Comparison of ENCODE assay signal across 9 mouse cellular contexts in genomic region chr9:109039681-109040080, GRCm38 (mm10). TPM values are rescaled to one million over a fixed set of nuclear protein-coding genes. Genes with fewer than 3 reads are reported as not detected.
DNase-seq lines count a peak whose midpoint lies in the region; ATAC-seq and TF ChIP-seq lines count a peak whose summit lies in the region.
"Had no signal": no experiment of that assay in that cellular context is flagged by ENCODE, and none has a peak within 500 bp of the region (broad histone marks: within the 10 kb centered on the region; RNA-seq: fewer than 3 reads in every experiment).

No protein-coding gene starts in this region.

- H3K27ac ChIP-seq in forebrain, embryonic 10.5 days = no peak overlapping the region
- no peak overlapping the region for H3K27ac ChIP-seq in forebrain, embryonic 15.5 days (replicated peaks)
- H3K27ac ChIP-seq in kidney, postnatal 0 days = 0 out of 2 replicates have a peak overlapping the region, but pooled peaks have one; percentile 92
- H3K27ac ChIP-seq in embryonic facial prominence, embryonic 10.5 days (replicated peaks) = 0 out of 2 replicates have a peak overlapping the region, but pooled peaks have one; percentile 90
- H3K27ac ChIP-seq in liver, embryonic 13.5 days = no peak overlapping the region

- no peaks in the 10 kb centered on the region for H3K36me3 ChIP-seq in forebrain, embryonic 10.5 days (replicated peaks)
- H3K36me3 ChIP-seq in forebrain, embryonic 15.5 days = no peaks in the 10 kb centered on the region
- peaks cover 3% of the 10 kb centered on the region; the same call in 1 of the 2 replicates for H3K36me3 ChIP-seq in kidney, postnatal 0 days (ENCODE audit: insufficient read depth, low read length)
- no peaks in the 10 kb centered on the region for H3K36me3 ChIP-seq in embryonic facial prominence, embryonic 10.5 days (replicated peaks)
- no peaks in the 10 kb centered on the region for H3K36me3 ChIP-seq in liver, embryonic 13.5 days

- no peak for TF ChIP-seq CTCF in kidney, postnatal 0 days (IDR thresholded peaks at IDR 0.05; ENCODE audit: low read depth)

- H3K4me3 ChIP-seq in forebrain, embryonic 10.5 days = peak overlapping the region; percentile 82; the same call in 1 of the 2 replicates
- no peak overlapping the region for H3K4me3 ChIP-seq in forebrain, embryonic 15.5 days
- H3K4me3 ChIP-seq in kidney, postnatal 0 days (replicated peaks; ENCODE audit: low read depth, low read length) = peak overlapping the region; percentile 65
- H3K4me3 ChIP-seq in embryonic facial prominence, embryonic 10.5 days = peak overlapping the region; percentile 83; the same call in 1 of the 2 replicates
- no peak overlapping the region for H3K4me3 ChIP-seq in liver, embryonic 13.5 days (replicated peaks)

- DNase-seq in forebrain, embryonic 10.5 days (ENCODE audit: extremely low spot score, low spot score) = no peak
- no peak for DNase-seq in kidney, postnatal 0 days (ENCODE audit: low spot score)
- DNase-seq in kidney, postnatal 4 days = no peak
- no peak for DNase-seq in embryonic facial prominence, embryonic 10.5 days (ENCODE audit: low spot score)
- DNase-seq in liver, embryonic 13.5 days = no peak
- no peak for DNase-seq in layer of hippocampus, adult 11-12 months (ENCODE audit: low spot score)
- no peak for DNase-seq in urinary bladder, postnatal 14 days (ENCODE audit: low spot score)
- DNase-seq: thymus, postnatal 25 days had no signal

- no peak overlapping the region for H3K4me2 ChIP-seq in forebrain, embryonic 15.5 days (replicated peaks)
- peak overlapping the region; percentile 85 for H3K4me2 ChIP-seq in kidney, postnatal 0 days (ENCODE audit: low read length)
- peak overlapping the region; percentile 74 for H3K4me2 ChIP-seq in liver, embryonic 13.5 days

- peaks cover 30% of the 10 kb centered on the region for H3K4me1 ChIP-seq in forebrain, embryonic 10.5 days
- H3K4me1 ChIP-seq in forebrain, embryonic 15.5 days = peaks cover 14% of the 10 kb centered on the region
- peaks cover 25% of the 10 kb centered on the region for H3K4me1 ChIP-seq in kidney, postnatal 0 days (replicated peaks; ENCODE audit: insufficient read depth, low read length)
- H3K4me1 ChIP-seq in embryonic facial prominence, embryonic 10.5 days = peaks cover 38% of the 10 kb centered on the region
- H3K4me1 ChIP-seq in liver, embryonic 13.5 days (replicated peaks) = peaks cover 34% of the 10 kb centered on the region

- H3K9ac ChIP-seq in forebrain, embryonic 15.5 days (replicated peaks) = no peak overlapping the region
- H3K9ac ChIP-seq in kidney, postnatal 0 days (ENCODE audit: low read depth, low read length) = peak overlapping the region; percentile 5; the same call in 1 of the 2 replicates
- no peak overlapping the region for H3K9ac ChIP-seq in liver, embryonic 13.5 days

- no peak for ATAC-seq in forebrain, embryonic 15.5 days (replicated peaks)
- no peak for ATAC-seq in kidney, postnatal 0 days (replicated peaks; ENCODE audit: low FRiP score, low read depth)
- no peak for ATAC-seq in liver, embryonic 13.5 days (ENCODE audit: low read depth)

- WGBS in forebrain, embryonic 10.5 days = 86% methylated on average over 4 of the region's 4 CpGs
- 86% methylated on average over 4 of the region's 4 CpGs for WGBS in forebrain, embryonic 15.5 days
- 76% methylated on average over 4 of the region's 4 CpGs for WGBS in kidney, postnatal 0 days
- 75% methylated on average over 4 of the region's 4 CpGs for WGBS in embryonic facial prominence, embryonic 10.5 days
- 64% methylated on average over 4 of the region's 4 CpGs for WGBS in liver, embryonic 13.5 days (ENCODE audit: insufficient replicate concordance)

- H3K27me3 ChIP-seq in forebrain, embryonic 10.5 days (ENCODE audit: poor library complexity, severe bottlenecking) = peaks cover 14% of the 10 kb centered on the region
- H3K27me3 ChIP-seq in forebrain, embryonic 15.5 days = no peaks in the 10 kb centered on the region
- H3K27me3 ChIP-seq in kidney, postnatal 0 days (ENCODE audit: insufficient read depth, low read length) = no peaks in the 10 kb centered on the region
- H3K27me3 ChIP-seq in embryonic facial prominence, embryonic 10.5 days (replicated peaks; ENCODE audit: low read depth, poor library complexity, severe bottlenecking) = peaks cover 6% of the 10 kb centered on the region; the same call in 1 of the 2 replicates
- peaks cover 19% of the 10 kb centered on the region for H3K27me3 ChIP-seq in liver, embryonic 13.5 days

- H3K9me3 ChIP-seq in forebrain, embryonic 10.5 days = no peaks in the 10 kb centered on the region
- no peaks in the 10 kb centered on the region for H3K9me3 ChIP-seq in forebrain, embryonic 15.5 days
- no peaks in the 10 kb centered on the region for H3K9me3 ChIP-seq in kidney, postnatal 0 days (replicated peaks; ENCODE audit: low read length)
- H3K9me3 ChIP-seq in embryonic facial prominence, embryonic 10.5 days = no peaks in the 10 kb centered on the region
- H3K9me3 ChIP-seq in liver, embryonic 13.5 days (replicated peaks) = no peaks in the 10 kb centered on the region

RNA-seq across cellular contexts. Expression of gene Shisa5, which starts 1.3 kb away (rescaled TPM):
- 29.7 and 31.5 TPM in 2 replicates for polyA plus RNA-seq in forebrain, embryonic 10.5 days (2016; fragmentation: Nextera tagmentation; extraction: Ambion mirVana)
- 48.0 and 49.0 TPM in 2 replicates for polyA plus RNA-seq in forebrain, embryonic 15.5 days (2015; fragmentation: Nextera tagmentation; extraction: Ambion mirVana)
- polyA plus RNA-seq in kidney, postnatal 0 days (2015; fragmentation: Nextera tagmentation; extraction: Ambion mirVana) = 122 and 123 TPM in 2 replicates
- polyA plus RNA-seq in embryonic facial prominence, embryonic 10.5 days (2016; fragmentation: Nextera tagmentation; extraction: Ambion mirVana) = 38.4 and 42.0 TPM in 2 replicates
- polyA plus RNA-seq in liver, embryonic 13.5 days (2015; fragmentation: Nextera tagmentation; extraction: Ambion mirVana) = 20.0 and 21.8 TPM in 2 replicates

RNA-seq across cellular contexts. Expression of gene Trex1, which starts 19.9 kb away (rescaled TPM):
- 7.6 and 9.1 TPM in 2 replicates for polyA plus RNA-seq in forebrain, embryonic 10.5 days (2016; fragmentation: Nextera tagmentation; extraction: Ambion mirVana)
- polyA plus RNA-seq in forebrain, embryonic 15.5 days (2015; fragmentation: Nextera tagmentation; extraction: Ambion mirVana) = 16.5 and 16.7 TPM in 2 replicates
- polyA plus RNA-seq in kidney, postnatal 0 days (2015; fragmentation: Nextera tagmentation; extraction: Ambion mirVana) = 14.3 and 15.2 TPM in 2 replicates
- polyA plus RNA-seq in embryonic facial prominence, embryonic 10.5 days (2016; fragmentation: Nextera tagmentation; extraction: Ambion mirVana) = 8.4 and 10.3 TPM in 2 replicates
- 7.4 and 8.9 TPM in 2 replicates for polyA plus RNA-seq in liver, embryonic 13.5 days (2015; fragmentation: Nextera tagmentation; extraction: Ambion mirVana)

RNA-seq across cellular contexts. Expression of gene Atrip, which starts 34.2 kb away (rescaled TPM):
- polyA plus RNA-seq in forebrain, embryonic 10.5 days (2016; fragmentation: Nextera tagmentation; extraction: Ambion mirVana) = 34.9 and 35.0 TPM in 2 replicates
- 32.0 and 36.5 TPM in 2 replicates for polyA plus RNA-seq in forebrain, embryonic 15.5 days (2015; fragmentation: Nextera tagmentation; extraction: Ambion mirVana)
- 18.8 and 20.9 TPM in 2 replicates for polyA plus RNA-seq in kidney, postnatal 0 days (2015; fragmentation: Nextera tagmentation; extraction: Ambion mirVana)
- polyA plus RNA-seq in embryonic facial prominence, embryonic 10.5 days (2016; fragmentation: Nextera tagmentation; extraction: Ambion mirVana) = 35.9 and 36.7 TPM in 2 replicates
- polyA plus RNA-seq in liver, embryonic 13.5 days (2015; fragmentation: Nextera tagmentation; extraction: Ambion mirVana) = 12.6 and 12.7 TPM in 2 replicates

RNA-seq across cellular contexts. Expression of gene Ccdc51, which starts 42.6 kb away (rescaled TPM):
- polyA plus RNA-seq in forebrain, embryonic 10.5 days (2016; fragmentation: Nextera tagmentation; extraction: Ambion mirVana) = 13.3 and 14.7 TPM in 2 replicates
- polyA plus RNA-seq in forebrain, embryonic 15.5 days (2015; fragmentation: Nextera tagmentation; extraction: Ambion mirVana) = 17.3 and 18.4 TPM in 2 replicates
- 12.9 and 13.8 TPM in 2 replicates for polyA plus RNA-seq in kidney, postnatal 0 days (2015; fragmentation: Nextera tagmentation; extraction: Ambion mirVana)
- polyA plus RNA-seq in embryonic facial prominence, embryonic 10.5 days (2016; fragmentation: Nextera tagmentation; extraction: Ambion mirVana) = 11.8 and 13.3 TPM in 2 replicates
- polyA plus RNA-seq in liver, embryonic 13.5 days (2015; fragmentation: Nextera tagmentation; extraction: Ambion mirVana) = 14.6 and 14.7 TPM in 2 replicates

RNA-seq across cellular contexts. Expression of gene Tma7, which starts 42.7 kb away (rescaled TPM):
- 793 and 804 TPM in 2 replicates for polyA plus RNA-seq in forebrain, embryonic 10.5 days (2016; fragmentation: Nextera tagmentation; extraction: Ambion mirVana)
- 568 and 598 TPM in 2 replicates for polyA plus RNA-seq in forebrain, embryonic 15.5 days (2015; fragmentation: Nextera tagmentation; extraction: Ambion mirVana)
- 635 and 680 TPM in 2 replicates for polyA plus RNA-seq in kidney, postnatal 0 days (2015; fragmentation: Nextera tagmentation; extraction: Ambion mirVana)
- polyA plus RNA-seq in embryonic facial prominence, embryonic 10.5 days (2016; fragmentation: Nextera tagmentation; extraction: Ambion mirVana) = 784 and 812 TPM in 2 replicates
- polyA plus RNA-seq in liver, embryonic 13.5 days (2015; fragmentation: Nextera tagmentation; extraction: Ambion mirVana) = 480 and 506 TPM in 2 replicates

Comparison
In these comparisons a context has a peak if more than half of its experiments do, and no peak if none do; other contexts are left out.
1. H3K4me3 ChIP-seq: peak in forebrain, embryonic 10.5 days (single experiment), kidney, postnatal 0 days (single experiment) and embryonic facial prominence, embryonic 10.5 days (single experiment); none in forebrain, embryonic 15.5 days (single experiment) and liver, embryonic 13.5 days (single experiment).
2. H3K27ac ChIP-seq: peak in kidney, postnatal 0 days (single experiment) and embryonic facial prominence, embryonic 10.5 days (single experiment); none in forebrain, embryonic 10.5 days (single experiment), forebrain, embryonic 15.5 days (single experiment) and liver, embryonic 13.5 days (single experiment).